Mouse (Mus musculus) brain, embryonic 14.5 days (tissue): ENCODE measurements around the gene Txn2.

Source experiments
- CTCF ChIP-seq: fragments of 200-500 bp; IDR thresholded peaks from 2 replicates; pipeline ENCODE4 v1.5.1; 2012; ENCODE audit warnings: inconsistent platforms, mild to moderate bottlenecking, moderate library complexity, borderline replicate concordance; ENCODE audit not compliant: insufficient read depth, insufficient read length; ENCODE audit errors: extremely low read depth
- POLR2A ChIP-seq: fragments of 200-500 bp; IDR thresholded peaks from 2 replicates; pipeline ENCODE4 v1.6.1; 2012; ENCODE audit warnings: mild to moderate bottlenecking, inconsistent platforms, borderline replicate concordance; ENCODE audit not compliant: poor library complexity, insufficient read depth, insufficient read length, severe bottlenecking; ENCODE audit errors: extremely low read depth

DNA sequence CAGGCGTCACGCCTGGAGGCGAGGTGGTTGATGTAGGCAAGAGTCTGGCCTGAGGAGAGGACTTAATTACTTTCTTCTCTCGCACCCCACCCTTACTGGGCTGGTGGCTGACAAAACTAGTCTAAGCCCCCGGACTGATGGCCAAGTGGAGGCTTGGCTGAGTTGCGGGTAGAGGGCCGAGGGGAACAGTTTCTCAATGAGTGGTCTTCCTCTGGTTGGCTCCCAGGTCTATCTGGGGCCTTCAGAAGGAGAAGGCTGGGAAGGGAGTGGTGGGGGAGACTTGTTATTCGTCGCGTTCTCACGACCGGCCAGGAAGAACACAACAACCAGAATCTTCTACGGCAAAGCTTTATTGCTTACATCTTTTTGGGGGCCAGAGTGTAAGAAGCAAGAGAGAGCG, 33.9 kb downstream of the Txn2 start:
- no peak for TF ChIP-seq CTCF
- no peak for TF ChIP-seq POLR2A
